10 mouse cellular contexts compared by ENCODE assay signal in the genomic region with DNA sequence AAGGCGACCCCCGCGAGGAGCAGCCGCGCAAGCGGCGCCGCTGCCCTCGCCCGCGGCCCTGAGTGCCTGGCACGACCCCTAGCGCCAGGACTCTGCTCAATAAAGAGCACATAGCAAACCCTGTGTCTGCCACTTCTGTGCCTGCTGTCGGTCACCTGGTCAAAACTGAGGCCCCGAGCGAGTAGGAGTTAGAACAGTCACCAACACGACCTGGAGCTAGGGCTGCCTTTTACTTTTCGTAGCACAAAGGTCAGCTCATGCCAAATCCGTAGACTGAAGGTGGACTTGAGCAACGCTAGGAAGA. TPM values are rescaled to one million over a fixed set of nuclear protein-coding genes. Genes with fewer than 3 reads are reported as not detected.
DNase-seq lines count a peak whose midpoint lies in the region; ATAC-seq and TF ChIP-seq lines count a peak whose summit lies in the region.
"Had no signal": no experiment of that assay in that cellular context is flagged by ENCODE, and none has a peak within 500 bp of the region (broad histone marks: within the 10 kb centered on the region; RNA-seq: fewer than 3 reads in every experiment).

No protein-coding gene starts in this region.

- WGBS in liver, adult 2 months: 16% methylated on average over 20 of the region's 20 CpGs
- 16% methylated on average over 20 of the region's 20 CpGs for WGBS in forebrain, embryonic 10.5 days
- 16% methylated on average over 20 of the region's 20 CpGs for WGBS in limb, embryonic 10.5 days
- WGBS in neural tube, embryonic 13.5 days: 15% methylated on average over 20 of the region's 20 CpGs

- H3K9me3 ChIP-seq in forebrain, embryonic 10.5 days: no peaks in the 10 kb centered on the region
- H3K9me3 ChIP-seq in limb, embryonic 10.5 days (replicated peaks): no peaks in the 10 kb centered on the region
- H3K9me3 ChIP-seq in neural tube, embryonic 13.5 days: no peaks in the 10 kb centered on the region

- no peak for DNase-seq in liver, adult 2 months (ENCODE audit: extremely low read depth, low read depth, low spot score)
- no peak for DNase-seq in liver
- no peak for DNase-seq in forebrain, embryonic 10.5 days (ENCODE audit: extremely low spot score, low spot score)
- no peak for DNase-seq in limb, embryonic 10.5 days (ENCODE audit: low spot score)
- DNase-seq in Muller cell, postnatal 12 days (ENCODE audit: inconsistent ontology term): no peak
- DNase-seq in retina, embryonic 14.5 days (ENCODE audit: low spot score): no peak
- no peak for DNase-seq in cerebellum, adult 11-12 months

- H3K4me1 ChIP-seq in liver, adult 2 months (ENCODE audit: control insufficient read depth, insufficient read depth, low read length): peaks cover 5% of the 10 kb centered on the region
- peaks cover 36% of the 10 kb centered on the region for H3K4me1 ChIP-seq in forebrain, embryonic 10.5 days
- peaks cover 31% of the 10 kb centered on the region for H3K4me1 ChIP-seq in limb, embryonic 10.5 days
- H3K4me1 ChIP-seq in neural tube, embryonic 13.5 days (replicated peaks): peaks cover 36% of the 10 kb centered on the region

- no peaks in the 10 kb centered on the region for H3K36me3 ChIP-seq in liver, adult 2 months (ENCODE audit: control insufficient read depth, insufficient read depth, low read length)
- 0 out of 2 replicates have a peak, but pooled peaks cover 3% of the 10 kb centered on the region for H3K36me3 ChIP-seq in forebrain, embryonic 10.5 days (replicated peaks)
- H3K36me3 ChIP-seq in limb, embryonic 10.5 days: no peaks in the 10 kb centered on the region
- H3K36me3 ChIP-seq in neural tube, embryonic 13.5 days: no peaks in the 10 kb centered on the region

- peak overlapping the region; percentile 49; the same call in 1 of the 2 replicates for H3K4me3 ChIP-seq in liver, adult 2 months (ENCODE audit: insufficient read depth, low read depth, low read length)
- peak overlapping the region; percentile 62 for H3K4me3 ChIP-seq in forebrain, embryonic 10.5 days
- H3K4me3 ChIP-seq in limb, embryonic 10.5 days: peak overlapping the region; percentile 58
- peak overlapping the region; percentile 44 for H3K4me3 ChIP-seq in neural tube, embryonic 13.5 days

- peaks cover 9% of the 10 kb centered on the region for H3K27me3 ChIP-seq in liver, adult 2 months (ENCODE audit: control insufficient read depth, insufficient read depth, low read length)
- H3K27me3 ChIP-seq in forebrain, embryonic 10.5 days (ENCODE audit: poor library complexity, severe bottlenecking): peaks cover 65% of the 10 kb centered on the region
- peaks cover 61% of the 10 kb centered on the region for H3K27me3 ChIP-seq in limb, embryonic 10.5 days (ENCODE audit: low read depth, poor library complexity, severe bottlenecking)
- peaks cover 28% of the 10 kb centered on the region for H3K27me3 ChIP-seq in neural tube, embryonic 13.5 days

- no peak overlapping the region; the same call in 1 of the 2 replicates for H3K9ac ChIP-seq in liver, adult 2 months (ENCODE audit: low read depth, low read length)
- H3K9ac ChIP-seq in neural tube, embryonic 13.5 days: peak overlapping the region; percentile 70

- peak overlapping the region; percentile 85 for H3K4me2 ChIP-seq in neural tube, embryonic 13.5 days

- no peaks in the 10 kb centered on the region for H3K79me2 ChIP-seq in liver, adult 2 months (ENCODE audit: control insufficient read depth, insufficient read depth, low read length)

- no peak overlapping the region for H3K27ac ChIP-seq in liver, adult 2 months (replicated peaks; ENCODE audit: insufficient read depth, low read depth, low read length)
- peak overlapping the region; percentile 85 for H3K27ac ChIP-seq in forebrain, embryonic 10.5 days
- peak overlapping the region; percentile 85 for H3K27ac ChIP-seq in limb, embryonic 10.5 days
- H3K27ac ChIP-seq in neural tube, embryonic 13.5 days (replicated peaks): no peak overlapping the region

- TF ChIP-seq CTCF in liver, adult 2 months (IDR thresholded peaks at IDR 0.05; ENCODE audit: low read depth, low read length): no peak

- TF ChIP-seq POLR2A in liver, adult 2 months (IDR thresholded peaks at IDR 0.05; ENCODE audit: extremely low read depth, insufficient read depth, low read length): no peak

- no peak for ATAC-seq in neural tube, embryonic 13.5 days (ENCODE audit: low read depth)

RNA-seq across cellular contexts. Expression of gene Actl10, which starts 1.7 kb away (rescaled TPM):
- 0.09 and 0.13 TPM in 2 replicates for total RNA-seq in liver, adult 2 months (2014; rRNA removed)
- not detected in 2 replicates for polyA plus RNA-seq in liver, adult 2 months (2012; rRNA removed)
- 0.43 and 0.55 TPM in 2 replicates for polyA plus RNA-seq in forebrain, embryonic 10.5 days (2016; fragmentation: Nextera tagmentation; extraction: Ambion mirVana)
- 0.16 and 0.28 TPM in 2 replicates for polyA plus RNA-seq in limb, embryonic 10.5 days (2016; fragmentation: Nextera tagmentation; extraction: Ambion mirVana)
- 0.33 and 0.59 TPM in 2 replicates for polyA plus RNA-seq in neural tube, embryonic 13.5 days (2015; fragmentation: Nextera tagmentation; extraction: Ambion mirVana)
- total RNA-seq: layer of hippocampus, adult 18-20 months had no signal
- polyA plus RNA-seq: cortical plate, adult 2 months had no signal

RNA-seq across cellular contexts. Expression of gene 1700003F12Rik, which starts 3.0 kb away (rescaled TPM):
- not detected in 2 replicates for total RNA-seq in liver, adult 2 months (2014; rRNA removed)
- polyA plus RNA-seq in liver, adult 2 months (2012; rRNA removed): 0.54 TPM in 2 replicates
- polyA plus RNA-seq in forebrain, embryonic 10.5 days (2016; fragmentation: Nextera tagmentation; extraction: Ambion mirVana): 4.2 and 4.7 TPM in 2 replicates
- 1.1 and 1.6 TPM in 2 replicates for polyA plus RNA-seq in limb, embryonic 10.5 days (2016; fragmentation: Nextera tagmentation; extraction: Ambion mirVana)
- polyA plus RNA-seq in neural tube, embryonic 13.5 days (2015; fragmentation: Nextera tagmentation; extraction: Ambion mirVana): 0.76 and 2.1 TPM in 2 replicates

RNA-seq across cellular contexts. Expression of gene Necab3, which starts 8.9 kb away (rescaled TPM):
- 0.09 and 0.13 TPM in 2 replicates for total RNA-seq in liver, adult 2 months (2014; rRNA removed)
- 0.09 TPM in 1 of 2 replicates, not detected in the other for polyA plus RNA-seq in liver, adult 2 months (2012; rRNA removed)
- polyA plus RNA-seq in forebrain, embryonic 10.5 days (2016; fragmentation: Nextera tagmentation; extraction: Ambion mirVana): 3.6 and 3.9 TPM in 2 replicates
- polyA plus RNA-seq in limb, embryonic 10.5 days (2016; fragmentation: Nextera tagmentation; extraction: Ambion mirVana): 2.0 and 2.1 TPM in 2 replicates
- polyA plus RNA-seq in neural tube, embryonic 13.5 days (2015; fragmentation: Nextera tagmentation; extraction: Ambion mirVana): 11.5 and 17.4 TPM in 2 replicates

RNA-seq across cellular contexts. Expression of gene E2f1, which starts 19.9 kb away (rescaled TPM):
- total RNA-seq in liver, adult 2 months (2014; rRNA removed): 1.1 and 2.3 TPM in 2 replicates
- 2.4 and 3.8 TPM in 2 replicates for polyA plus RNA-seq in liver, adult 2 months (2012; rRNA removed)
- polyA plus RNA-seq in forebrain, embryonic 10.5 days (2016; fragmentation: Nextera tagmentation; extraction: Ambion mirVana): 27.8 and 28.6 TPM in 2 replicates
- 25.4 and 27.3 TPM in 2 replicates for polyA plus RNA-seq in limb, embryonic 10.5 days (2016; fragmentation: Nextera tagmentation; extraction: Ambion mirVana)
- polyA plus RNA-seq in neural tube, embryonic 13.5 days (2015; fragmentation: Nextera tagmentation; extraction: Ambion mirVana): 6.0 and 6.3 TPM in 2 replicates

RNA-seq across cellular contexts. Expression of gene Pxmp4, which starts 53.7 kb away (rescaled TPM):
- 39.9 and 51.1 TPM in 2 replicates for total RNA-seq in liver, adult 2 months (2014; rRNA removed)
- polyA plus RNA-seq in liver, adult 2 months (2012; rRNA removed): 127 and 134 TPM in 2 replicates
- polyA plus RNA-seq in forebrain, embryonic 10.5 days (2016; fragmentation: Nextera tagmentation; extraction: Ambion mirVana): 9.3 and 12.4 TPM in 2 replicates
- polyA plus RNA-seq in limb, embryonic 10.5 days (2016; fragmentation: Nextera tagmentation; extraction: Ambion mirVana): 11.4 and 14.5 TPM in 2 replicates
- 13.6 and 16.1 TPM in 2 replicates for polyA plus RNA-seq in neural tube, embryonic 13.5 days (2015; fragmentation: Nextera tagmentation; extraction: Ambion mirVana)

Comparison
In these comparisons a context has a peak if more than half of its experiments do, and no peak if none do; other contexts are left out.
1. H3K27ac ChIP-seq: peak in forebrain, embryonic 10.5 days (single experiment) and limb, embryonic 10.5 days (single experiment); none in liver, adult 2 months (single experiment) and neural tube, embryonic 13.5 days (single experiment).
2. Peak in every context shown above with its lines, with median percentiles within 50 percentile points of each other: H3K4me3 ChIP-seq.